Mouse (Mus musculus): Measurements from ENCODE around the gene Nkd1.

- TF ChIP-seq MYOD1 (IDR thresholded peaks at IDR 0.05; ENCODE audit: control insufficient read depth in 1 of 3, insufficient read length in 2 of 3, low read depth in 2 of 3) (no peak), TCF12 (IDR thresholded peaks at IDR 0.05; ENCODE audit: insufficient read depth, poor library complexity, severe bottlenecking) (no peak), POLR2A (IDR thresholded peaks at IDR 0.05; ENCODE audit: insufficient read length, low read depth) (no peak), MAX (IDR thresholded peaks at IDR 0.05; ENCODE audit: low read depth) (no peak), MYOG (IDR thresholded peaks at IDR 0.05; ENCODE audit: control insufficient read depth in 1 of 3, insufficient read depth in 1 of 3, insufficient read length in 2 of 3, low read depth in 2 of 3) (no peak), CEBPB (IDR thresholded peaks at IDR 0.05; ENCODE audit: insufficient read depth, poor library complexity, severe bottlenecking) (no peak), E2F4 (IDR thresholded peaks at IDR 0.05; ENCODE audit: insufficient read depth) (no peak), USF1 (IDR thresholded peaks at IDR 0.05; ENCODE audit: low read depth) (no peak)
Measured at GRCm38 (mm10) chr8:88502143-88502542, 19.0 kb upstream of the Nkd1 start.
